Mouse (Mus musculus) MEL-GATA-1-ER (cell line): ENCODE measurements at regions not wholly inside any gene's neighbourhood (a gene's known extent, or its start where the extent isn't known, plus 50 kb on each side); places are given as distances from the start of the nearest gene placed in this dataset.
A peak's percentile ranks its signal among the peaks of the same experiment; 100 is the strongest.

ENCODE experiments used
- DNase-seq: peaks from one replicate; pipeline ENCODE4 v3.0.0-alpha.2; 2012; ENCODE audit warnings: low read depth; ENCODE audit errors: extremely low read depth

DNA sequence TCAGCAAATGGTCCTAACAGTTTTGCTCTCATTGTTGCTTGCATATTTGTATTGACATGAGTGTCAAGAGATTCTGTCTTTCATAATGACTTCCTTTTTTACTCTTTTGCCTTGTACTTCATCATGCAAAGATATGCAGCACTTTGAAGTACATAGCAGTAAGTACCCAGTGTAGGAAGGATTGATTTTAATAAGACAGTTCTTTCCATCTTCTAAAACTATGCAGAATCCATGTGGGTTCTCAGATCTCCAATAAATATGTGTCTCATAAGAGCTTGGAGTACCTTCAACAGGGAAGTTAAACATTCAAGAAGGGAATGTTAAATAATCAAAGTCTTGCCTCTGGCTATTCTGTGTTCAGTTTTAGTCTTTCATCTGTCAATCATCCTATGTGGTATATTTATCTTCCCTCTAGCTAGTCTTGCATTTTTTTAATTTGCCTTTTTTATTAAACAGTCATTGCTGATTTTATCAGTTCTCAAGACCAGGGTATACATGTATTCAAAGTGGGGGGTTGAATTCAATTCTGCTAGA is 926.1 kb downstream of the Slitrk1 start:
- no peak for DNase-seq

DNA sequence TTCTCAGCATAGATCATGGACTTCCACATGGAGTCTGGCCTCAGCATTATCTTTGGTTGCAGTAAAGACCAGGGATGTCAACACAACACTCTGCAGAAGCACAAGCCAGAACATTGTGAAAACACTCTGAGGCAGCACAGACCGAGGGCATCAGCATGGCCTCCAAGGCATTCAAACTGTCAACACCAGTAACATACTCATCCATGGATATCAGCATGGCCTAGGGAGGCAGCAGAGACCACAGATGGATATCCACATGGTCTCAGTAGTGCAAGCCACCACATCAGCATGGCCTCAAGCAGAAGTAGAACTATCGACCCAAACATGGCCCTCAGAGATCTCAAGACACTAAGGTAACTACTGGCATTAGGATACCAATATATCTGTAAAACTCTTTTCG is 935.8 kb downstream of the Slitrk1 start:
- no peak for DNase-seq

DNA sequence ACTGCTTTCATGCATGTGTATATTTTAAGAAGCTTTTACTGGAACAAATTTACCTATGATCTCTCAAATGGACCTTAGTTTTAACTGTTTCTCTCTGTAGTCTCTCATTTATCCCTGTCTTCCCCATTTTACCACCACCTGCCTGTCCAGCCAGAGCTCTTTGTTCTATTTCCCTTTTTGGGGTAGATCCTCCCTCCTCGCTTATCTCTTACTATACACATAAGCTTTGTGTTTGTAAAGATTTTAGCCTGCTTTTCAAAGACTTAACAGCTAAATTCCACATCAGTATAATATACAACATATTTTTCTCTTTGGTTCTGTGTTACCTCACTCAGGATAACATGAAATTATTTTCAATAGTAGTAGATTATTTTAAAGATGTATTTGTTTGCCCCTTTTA is 961.9 kb downstream of the Slitrk1 start:
- DNase-seq: peak; percentile 26

DNA sequence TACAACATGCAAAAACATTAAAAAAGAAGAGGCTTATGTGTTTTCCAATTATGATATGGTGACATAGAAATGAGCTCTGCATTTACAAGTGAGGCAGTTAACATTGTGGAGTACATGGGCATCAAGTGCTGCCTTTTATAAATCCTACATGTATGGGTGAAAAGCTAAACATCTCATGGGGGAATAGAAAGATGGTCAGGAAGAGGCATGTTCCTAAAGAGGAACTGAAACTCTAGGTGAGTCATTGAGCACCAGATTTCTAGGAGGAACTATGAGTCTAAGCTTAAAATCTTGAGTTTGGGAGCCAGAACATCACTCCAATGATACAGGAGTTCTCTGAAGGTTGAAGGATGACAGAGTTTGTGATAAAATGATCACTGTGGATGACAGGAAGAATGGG is 1010.2 kb downstream of the Slitrk1 start:
- DNase-seq: no peak

DNA sequence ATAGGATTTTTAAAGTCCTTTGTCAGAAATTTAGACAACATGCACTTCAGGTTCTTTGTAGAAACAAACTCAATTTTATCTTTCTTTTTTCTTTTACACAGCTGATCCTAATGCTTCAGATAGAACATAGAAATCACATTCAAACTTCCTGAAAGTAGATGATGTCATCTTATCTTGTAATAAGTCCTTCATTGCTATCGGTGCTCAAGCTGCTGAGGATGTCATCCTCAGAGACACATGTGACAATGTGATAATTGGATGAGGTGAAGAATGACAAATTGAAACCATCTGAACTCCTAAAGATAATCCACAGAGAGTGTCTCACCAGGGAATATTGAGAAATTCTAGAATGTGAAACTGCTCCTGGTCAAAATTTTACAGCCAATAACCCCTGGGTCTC is 1012.1 kb downstream of the Slitrk1 start:
- no peak for DNase-seq

DNA sequence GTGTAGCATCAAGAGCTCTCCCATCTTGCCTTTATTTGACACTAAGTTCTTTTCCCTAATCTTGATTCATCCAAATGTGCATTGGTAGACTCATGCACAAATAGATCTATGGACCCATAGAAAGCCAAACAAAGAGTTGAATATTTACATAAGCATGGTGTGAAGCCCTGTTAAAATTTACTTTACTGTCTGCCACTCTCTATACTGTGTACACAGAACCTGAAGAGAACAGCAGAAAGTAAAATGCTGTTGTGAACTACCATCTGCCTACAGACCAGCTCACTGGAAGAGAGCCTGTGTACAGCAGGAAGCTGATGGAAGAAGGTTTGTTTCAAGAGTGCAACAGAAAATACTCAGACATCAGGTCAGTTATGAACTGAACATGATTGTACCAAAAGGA is 1053.1 kb downstream of the Slitrk1 start:
- DNase-seq: no peak

DNA sequence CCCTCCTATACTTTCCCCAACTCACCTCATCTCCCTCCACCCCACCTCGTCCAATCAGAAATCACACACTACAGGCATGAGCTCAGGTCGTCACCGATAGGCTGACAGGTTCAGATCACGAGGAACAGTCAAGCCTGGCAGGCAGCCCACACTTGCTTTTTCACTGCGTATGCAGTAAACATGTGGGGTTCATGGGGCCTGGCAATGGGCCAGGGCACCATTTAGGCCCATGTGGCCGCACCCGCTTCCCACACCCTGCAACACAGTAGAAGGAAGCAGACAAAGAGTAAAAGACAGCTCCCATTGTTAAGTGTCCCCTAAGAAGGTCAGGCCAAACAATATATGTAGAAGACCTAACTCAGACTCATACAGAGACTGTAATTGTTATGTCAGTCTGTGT is 1064.3 kb downstream of the Slitrk1 start:
- no peak for DNase-seq

DNA sequence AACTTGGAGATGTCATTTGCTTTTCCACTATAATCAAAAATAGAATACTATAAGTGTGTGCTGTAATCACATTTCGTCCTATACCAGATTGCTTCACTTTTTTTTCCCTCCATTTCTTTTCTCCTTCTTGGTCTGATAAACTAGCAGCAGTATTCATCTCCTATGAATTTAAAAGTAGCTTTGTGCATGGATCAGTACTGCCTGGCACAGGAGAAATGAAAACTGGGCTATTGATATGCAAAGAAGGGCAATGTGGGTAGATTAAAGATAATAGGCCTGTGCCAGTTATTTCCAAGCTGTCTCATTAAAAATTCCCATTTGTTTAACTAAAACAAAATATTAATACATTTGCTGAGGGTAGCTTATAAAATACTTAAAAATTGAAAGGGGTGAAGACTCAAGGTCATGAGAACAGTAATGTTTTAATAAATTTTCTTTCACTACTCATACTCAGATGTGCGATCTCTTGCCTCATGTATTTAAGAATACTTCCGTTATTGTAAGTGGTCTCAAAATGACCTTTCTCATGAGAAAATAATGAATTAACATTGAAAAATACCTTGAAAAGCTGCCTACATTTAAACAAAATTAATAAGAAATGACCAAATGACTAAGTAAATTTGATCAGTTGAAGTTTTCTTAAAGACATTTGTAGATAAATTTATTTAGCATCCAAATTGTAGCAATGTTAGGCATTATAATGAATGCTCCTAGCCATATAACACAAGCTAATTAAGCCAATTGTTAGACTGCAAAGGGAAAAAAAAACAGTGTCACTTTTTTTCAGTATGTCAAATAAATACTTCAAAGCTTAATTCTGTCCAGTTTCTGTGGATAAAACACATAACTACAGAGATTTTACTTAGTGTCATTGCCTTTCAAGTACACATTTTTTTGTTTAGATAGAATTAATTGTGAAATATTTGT is 1068.4 kb downstream of the Slitrk1 start:
- no peak for DNase-seq

DNA sequence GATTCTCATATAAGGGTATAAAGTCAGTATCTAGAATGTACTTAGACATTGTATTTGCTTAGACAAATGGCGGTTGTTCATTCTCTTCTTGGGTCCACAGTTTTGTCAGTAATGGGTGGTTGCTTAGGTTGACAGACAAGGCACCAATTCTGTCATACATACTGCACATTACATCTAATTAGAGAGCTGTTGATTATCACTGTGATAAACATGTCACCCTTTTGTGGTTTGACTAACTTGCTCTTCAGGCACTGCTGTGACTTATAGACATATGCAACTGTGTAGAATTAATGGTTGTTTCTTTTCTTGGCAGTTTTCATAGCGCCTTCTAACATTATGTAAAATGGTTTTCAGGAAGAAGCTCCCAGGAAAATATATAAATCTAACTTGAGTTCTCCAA is 1069.4 kb downstream of the Slitrk1 start:
- DNase-seq: no peak

DNA sequence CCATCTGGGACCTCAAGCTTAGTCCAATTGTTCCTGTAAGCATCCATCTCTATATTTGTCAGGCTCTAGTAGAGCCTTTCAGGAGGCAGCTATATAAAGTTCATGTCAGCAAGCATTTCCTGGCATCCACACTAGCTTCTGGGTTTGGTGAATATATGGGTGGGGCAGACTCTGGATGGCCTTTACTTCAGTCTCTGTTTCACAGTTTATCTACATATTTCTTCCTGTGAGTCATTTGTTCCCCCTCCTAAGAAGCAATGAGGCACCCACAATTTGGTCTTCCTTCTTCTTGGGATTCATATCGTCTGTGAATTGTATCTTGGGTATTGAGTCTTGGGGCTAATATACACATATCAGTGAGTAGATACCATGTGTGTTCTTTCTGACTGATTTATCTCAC is 1081.0 kb downstream of the Slitrk1 start:
- DNase-seq: no peak

DNA sequence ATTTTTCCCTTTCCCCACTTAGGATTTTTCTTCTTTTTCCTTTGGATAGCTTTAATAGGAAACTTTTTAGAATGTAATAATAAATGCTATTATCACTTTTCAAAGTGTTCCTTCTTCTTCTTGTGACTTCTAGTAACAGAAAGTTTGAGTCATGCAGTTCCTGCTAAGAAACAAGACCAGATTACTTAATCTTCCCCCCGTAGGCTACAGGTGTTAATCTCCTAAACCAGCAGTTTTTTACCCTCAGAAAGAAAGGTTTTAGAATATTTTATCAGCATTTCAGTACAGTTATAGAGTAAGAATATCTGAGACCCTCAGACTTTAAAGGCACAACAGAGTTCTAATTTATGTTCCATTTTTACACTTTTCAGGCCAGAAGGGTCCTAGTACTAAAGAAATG is 1128.7 kb downstream of the Slitrk1 start:
- no peak for DNase-seq
